Mouse (Mus musculus) brown adipose tissue, adult 24 weeks (tissue): ENCODE measurements around the gene Ehd4. TPM values are rescaled to one million over a fixed set of nuclear protein-coding genes. Genes with fewer than 3 reads are reported as not detected.

Experiments used
- H3K27ac ChIP-seq: fragments of 200-500 bp; replicated peaks from 2 replicates; pipeline ENCODE4 v1.5.1; 2012; ENCODE audit warnings: low read depth, mild to moderate bottlenecking, low read length
- H3K4me1 ChIP-seq: fragments of 200-500 bp; 2 replicates; pipeline ENCODE4 v1.6.1; 2012; ENCODE audit warnings: low read length, mixed read lengths; ENCODE audit not compliant: control insufficient read depth, insufficient read depth, insufficient read length
- H3K4me3 ChIP-seq: fragments of 200-500 bp; 2 replicates; pipeline ENCODE4 v1.5.1; 2012; ENCODE audit warnings: low read depth, mild to moderate bottlenecking, low read length, moderate library complexity; ENCODE audit not compliant: insufficient read depth
- polyA plus RNA-seq: library from polyadenylated mRNA; stranded (reverse); fragments of >200 nt; gene quantifications from 2 replicates; pipeline ENCODE4 v1.2.4, GENCODE M21; 2012; ENCODE audit not compliant: missing spikeins, insufficient read depth, insufficient read length

The Ehd4 gene
- polyA plus RNA-seq, 1 experiment = 11.7 TPM

GRCm38 (mm10) chr2:120108077-120108476 is 46.3 kb downstream of the Ehd4 start:
- no peak overlapping the region for H3K27ac ChIP-seq

GRCm38 (mm10) chr2:120107446-120107845 is 47.0 kb downstream of the Ehd4 start:
- H3K27ac ChIP-seq = no peak overlapping the region
- peaks cover 6% of the 10 kb centered on the region; the same call in 1 of the 2 replicates for H3K4me1 ChIP-seq

More at GRCm38 (mm10) chr2:120108077-120108476, 46.3 kb downstream of the Ehd4 start:
- Histone ChIP-seq H3K4me3 (no peak overlapping the region), H3K4me1 (peaks cover 6% of the 10 kb centered on the region; the same call in 1 of the 2 replicates)

GRCm38 (mm10) chr2:120106397-120106973 is 47.9 kb downstream of the Ehd4 start:
- Histone ChIP-seq H3K4me1 (peaks cover 4% of the 10 kb centered on the region; the same call in 1 of the 2 replicates), H3K27ac (no peak overlapping the region), H3K4me3 (no peak overlapping the region)

More at GRCm38 (mm10) chr2:120107446-120107845, 47.0 kb downstream of the Ehd4 start:
- H3K4me3 ChIP-seq = no peak overlapping the region

- Histone ChIP-seq H3K4me3 (no peak overlapping the region), H3K27ac (no peak overlapping the region), H3K4me1 (peaks cover under 1% of the 10 kb centered on the region; the same call in 1 of the 2 replicates)
Measured at GRCm38 (mm10) chr2:120105861-120106260, 48.5 kb downstream of the Ehd4 start.

DNA sequence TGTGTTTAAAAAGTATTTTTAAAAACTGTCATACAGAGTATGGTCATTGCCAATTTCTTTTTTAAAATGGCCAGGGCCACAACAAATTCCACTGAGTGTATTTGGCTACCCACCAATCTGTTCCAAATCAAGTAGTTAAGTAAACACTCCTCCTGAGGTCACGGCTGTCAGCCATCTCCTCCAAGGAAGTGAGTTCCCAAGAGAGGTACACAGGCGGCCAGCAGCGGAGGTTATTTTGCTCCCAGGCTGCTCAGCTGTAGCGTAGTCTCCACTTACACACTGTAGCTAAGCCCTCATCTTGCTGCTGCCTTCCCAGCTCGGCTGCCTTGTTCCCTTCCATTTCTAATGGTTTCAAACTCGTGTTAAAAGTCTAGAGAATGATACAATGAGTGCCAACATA is 51.5 kb downstream of the Ehd4 start:
- Histone ChIP-seq H3K4me1 (no peaks in the 10 kb centered on the region; the same call in 1 of the 2 replicates), H3K4me3 (no peak overlapping the region), H3K27ac (no peak overlapping the region)

GRCm38 (mm10) chr2:120102450-120102849 is 52.0 kb downstream of the Ehd4 start:
- no peak overlapping the region for H3K4me3 ChIP-seq
- 0 out of 2 replicates have a peak overlapping the region, but pooled peaks have one; percentile 29 for H3K27ac ChIP-seq
- H3K4me1 ChIP-seq = no peaks in the 10 kb centered on the region; the same call in 1 of the 2 replicates

DNA sequence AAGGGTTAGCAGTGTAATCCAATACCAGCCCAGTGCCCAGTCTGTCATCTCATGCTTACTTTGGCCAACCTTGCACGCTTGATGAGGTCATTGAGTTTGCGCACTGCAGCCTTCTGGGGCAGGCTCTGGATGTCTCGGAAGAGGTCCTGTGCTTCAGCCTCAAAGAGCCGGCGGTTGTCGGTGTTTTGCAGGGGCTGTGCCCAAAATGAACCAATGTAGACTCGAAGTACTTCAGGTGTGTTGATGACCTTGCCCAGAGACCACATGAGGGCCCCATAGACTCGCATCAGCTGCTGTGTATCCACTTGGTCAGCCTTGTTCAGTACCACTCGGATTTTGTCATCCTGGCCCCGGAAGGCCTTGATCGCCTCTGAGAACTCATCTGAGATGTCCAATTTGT is 52.4 kb downstream of the Ehd4 start:
- H3K4me1 ChIP-seq = no peaks in the 10 kb centered on the region; the same call in 1 of the 2 replicates
- no peak overlapping the region for H3K4me3 ChIP-seq
- H3K27ac ChIP-seq = no peak overlapping the region

DNA sequence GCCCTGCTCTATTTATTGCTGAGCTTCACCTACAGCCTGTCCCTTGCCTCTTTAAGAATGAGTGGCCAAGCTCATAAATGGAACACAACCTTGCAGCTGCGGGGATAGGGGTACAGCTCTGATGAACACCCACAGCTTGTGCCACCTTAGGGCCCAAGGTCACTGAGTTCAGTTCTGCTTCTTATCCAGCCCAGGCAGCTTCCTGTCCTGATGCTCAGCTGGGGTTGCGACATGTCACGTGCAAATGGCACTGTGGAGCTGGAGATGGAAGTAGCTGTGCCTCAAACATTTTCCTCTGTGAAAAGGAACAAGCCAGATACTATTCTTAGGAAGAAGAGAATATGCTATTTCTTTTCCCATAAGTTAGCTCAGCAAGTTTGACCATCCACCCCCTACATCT is 54.5 kb downstream of the Ehd4 start:
- Histone ChIP-seq H3K4me3 (no peak overlapping the region), H3K4me1 (no peaks in the 10 kb centered on the region; the same call in 1 of the 2 replicates), H3K27ac (peak overlapping the region; percentile 56; the same call in 1 of the 2 replicates)

GRCm38 (mm10) chr2:120099263-120099662 is 55.1 kb downstream of the Ehd4 start:
- peak overlapping the region; percentile 50 for H3K27ac ChIP-seq
- H3K4me3 ChIP-seq = no peak overlapping the region

GRCm38 (mm10) chr2:120098781-120099202 is 55.6 kb downstream of the Ehd4 start:
- H3K4me3 ChIP-seq = no peak overlapping the region
- H3K4me1 ChIP-seq = no peaks in the 10 kb centered on the region; the same call in 1 of the 2 replicates
- peak overlapping the region; percentile 50 for H3K27ac ChIP-seq

More at GRCm38 (mm10) chr2:120099263-120099662, 55.1 kb downstream of the Ehd4 start:
- no peaks in the 10 kb centered on the region; the same call in 1 of the 2 replicates for H3K4me1 ChIP-seq

DNA sequence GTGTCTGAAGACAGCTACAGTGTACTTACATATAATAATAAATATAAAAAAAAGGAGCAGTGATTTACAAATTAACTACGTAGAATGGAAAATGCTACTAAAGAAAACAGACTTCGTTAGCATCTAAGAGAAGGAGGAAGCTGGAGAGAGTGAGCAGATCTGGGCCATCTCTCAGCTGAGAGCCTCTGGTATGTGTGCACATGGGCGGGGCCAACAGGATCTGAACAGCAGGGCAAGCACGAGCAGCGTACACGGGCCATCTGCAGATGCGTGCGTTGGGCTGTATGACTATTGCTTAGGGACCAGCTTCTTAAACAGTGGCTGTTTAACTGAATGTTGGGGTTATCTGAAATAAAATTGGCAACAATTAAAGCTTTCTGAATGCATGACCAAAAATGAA is 56.5 kb downstream of the Ehd4 start:
- H3K4me3 ChIP-seq = no peak overlapping the region
- H3K27ac ChIP-seq = peak overlapping the region; percentile 35
- no peaks in the 10 kb centered on the region; the same call in 1 of the 2 replicates for H3K4me1 ChIP-seq

- no peaks in the 10 kb centered on the region; the same call in 1 of the 2 replicates for H3K4me1 ChIP-seq
- H3K27ac ChIP-seq = no peak overlapping the region
Measured at GRCm38 (mm10) chr2:120096711-120097110, 57.7 kb downstream of the Ehd4 start.

GRCm38 (mm10) chr2:120096191-120096590 is 58.2 kb downstream of the Ehd4 start:
- Histone ChIP-seq H3K27ac (no peak overlapping the region), H3K4me1 (no peaks in the 10 kb centered on the region; the same call in 1 of the 2 replicates), H3K4me3 (no peak overlapping the region)

More at GRCm38 (mm10) chr2:120096711-120097110, 57.7 kb downstream of the Ehd4 start:
- H3K4me3 ChIP-seq = no peak overlapping the region

- Histone ChIP-seq H3K4me1 (no peaks in the 10 kb centered on the region; the same call in 1 of the 2 replicates), H3K4me3 (no peak overlapping the region), H3K27ac (no peak overlapping the region)
Measured at GRCm38 (mm10) chr2:120095171-120095570, 59.2 kb downstream of the Ehd4 start.

- Histone ChIP-seq H3K4me3 (no peak overlapping the region), H3K4me1 (no peaks in the 10 kb centered on the region; the same call in 1 of the 2 replicates), H3K27ac (no peak overlapping the region)
Measured at GRCm38 (mm10) chr2:120093671-120094430, 60.6 kb downstream of the Ehd4 start.
